Mouse (Mus musculus): ENCODE data around the gene Manf. TPM values are rescaled to one million over a fixed set of nuclear protein-coding genes. Genes with fewer than 3 reads are reported as not detected.

Manf gene
- polyA plus RNA-seq, 1 experiment from 2014 or later: 222 TPM

DNA sequence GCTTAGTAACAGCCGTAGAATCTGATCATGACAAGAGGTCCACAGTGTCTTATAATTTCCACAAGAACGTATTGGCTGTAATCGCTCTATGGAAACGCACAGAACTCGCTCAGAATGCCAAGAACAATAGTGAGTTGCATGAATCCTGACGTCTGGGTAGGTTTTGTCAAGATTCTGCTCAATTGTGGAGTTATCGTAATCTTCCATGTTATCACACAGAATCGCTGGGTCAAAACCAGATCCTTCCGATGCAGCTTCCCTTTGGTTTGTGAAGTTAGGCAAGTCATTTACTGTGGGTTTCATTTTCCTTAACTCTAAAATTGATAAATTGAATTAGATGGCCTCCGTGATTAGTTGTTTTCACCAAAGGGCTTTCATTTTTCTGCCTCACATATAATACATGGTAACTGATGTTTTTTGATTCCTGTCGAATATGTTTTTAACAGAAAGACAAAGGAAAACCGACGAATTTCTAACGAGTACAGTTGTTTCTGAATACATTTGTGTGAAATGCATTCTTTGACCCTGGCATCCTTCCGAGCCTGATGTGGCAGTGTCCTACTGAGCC, 70.6 kb downstream of the Manf start:
- 46% methylated on average over 15 of the region's 15 CpGs for WGBS
- Histone ChIP-seq H3K36me3 (ENCODE audit: poor library complexity, severe bottlenecking) (no peaks in the 10 kb centered on the region), H3K27ac (no peak overlapping the region), H3K4me1 (peaks cover 16% of the 10 kb centered on the region), H3K9ac (peak overlapping the region; percentile 50), H3K9me3 (replicated peaks) (no peaks in the 10 kb centered on the region), H3K27me3 (no peaks in the 10 kb centered on the region), H3K4me2 (peak overlapping the region; percentile 55), H3K4me3 (peak overlapping the region; percentile 87)
- ATAC-seq: no peak

GRCm38 (mm10) chr9:106819201-106819600, 72.6 kb downstream of the Manf start:
- no peak for ATAC-seq
- no peak overlapping the region for H3K9ac ChIP-seq
- no peak overlapping the region for H3K27ac ChIP-seq
- H3K4me1 ChIP-seq: peaks cover 16% of the 10 kb centered on the region
- 94% methylated on average over 1 of the region's 1 CpGs for WGBS
- H3K9me3 ChIP-seq (replicated peaks): no peaks in the 10 kb centered on the region
- H3K27me3 ChIP-seq: no peaks in the 10 kb centered on the region
- no peak overlapping the region for H3K4me2 ChIP-seq
- H3K36me3 ChIP-seq (ENCODE audit: poor library complexity, severe bottlenecking): no peaks in the 10 kb centered on the region
- H3K4me3 ChIP-seq: no peak overlapping the region

- Histone ChIP-seq H3K36me3 (ENCODE audit: poor library complexity, severe bottlenecking) (no peaks in the 10 kb centered on the region), H3K9ac (no peak overlapping the region), H3K27me3 (no peaks in the 10 kb centered on the region), H3K4me3 (no peak overlapping the region), H3K27ac (no peak overlapping the region), H3K4me1 (peaks cover 12% of the 10 kb centered on the region), H3K4me2 (no peak overlapping the region), H3K9me3 (replicated peaks) (no peaks in the 10 kb centered on the region)
- WGBS: 83% methylated on average over 6 of the region's 6 CpGs
- no peak for ATAC-seq
Measured at GRCm38 (mm10) chr9:106818191-106818590, 73.6 kb downstream of the Manf start.

- H3K4me3 ChIP-seq: no peak overlapping the region
- WGBS: 83% methylated on average over 4 of the region's 4 CpGs
- peaks cover 8% of the 10 kb centered on the region for H3K9me3 ChIP-seq (replicated peaks)
- no peaks in the 10 kb centered on the region for H3K27me3 ChIP-seq
- no peak overlapping the region for H3K27ac ChIP-seq
- no peak overlapping the region for H3K9ac ChIP-seq
- no peaks in the 10 kb centered on the region for H3K36me3 ChIP-seq (ENCODE audit: poor library complexity, severe bottlenecking)
- no peak overlapping the region for H3K4me2 ChIP-seq
- ATAC-seq: no peak
- H3K4me1 ChIP-seq: no peaks in the 10 kb centered on the region
Measured at GRCm38 (mm10) chr9:106806503-106806902, 85.3 kb downstream of the Manf start.

- H3K36me3 ChIP-seq (ENCODE audit: poor library complexity, severe bottlenecking): no peaks in the 10 kb centered on the region
- 75% methylated on average over 6 of the region's 6 CpGs for WGBS
Measured at GRCm38 (mm10) chr9:106790831-106791230, 100.9 kb downstream of the Manf start.

GRCm38 (mm10) chr9:106789363-106789762, 102.4 kb downstream of the Manf start:
- ATAC-seq: peak; percentile 20; the same call in 1 of the 2 replicates
- H3K9me3 ChIP-seq (replicated peaks): no peaks in the 10 kb centered on the region
- H3K27me3 ChIP-seq: 0 out of 2 replicates have a peak, but pooled peaks cover 3% of the 10 kb centered on the region
- H3K27ac ChIP-seq: peak overlapping the region; percentile 90; the same call in 1 of the 2 replicates
- WGBS: 15% methylated on average over 10 of the region's 10 CpGs
- H3K4me2 ChIP-seq: peak overlapping the region; percentile 89
- peak overlapping the region; percentile 99 for H3K9ac ChIP-seq
- H3K4me3 ChIP-seq: peak overlapping the region; percentile 97
- no peaks in the 10 kb centered on the region for H3K36me3 ChIP-seq (ENCODE audit: poor library complexity, severe bottlenecking)
- H3K4me1 ChIP-seq: peaks cover 20% of the 10 kb centered on the region

More at GRCm38 (mm10) chr9:106790831-106791230, 100.9 kb downstream of the Manf start:
- Histone ChIP-seq H3K4me1 (peaks cover 20% of the 10 kb centered on the region), H3K4me2 (no peak overlapping the region), H3K27ac (no peak overlapping the region), H3K9me3 (replicated peaks) (no peaks in the 10 kb centered on the region), H3K27me3 (0 out of 2 replicates have a peak, but pooled peaks cover 3% of the 10 kb centered on the region), H3K4me3 (no peak overlapping the region), H3K9ac (no peak overlapping the region)
- ATAC-seq: no peak

DNA sequence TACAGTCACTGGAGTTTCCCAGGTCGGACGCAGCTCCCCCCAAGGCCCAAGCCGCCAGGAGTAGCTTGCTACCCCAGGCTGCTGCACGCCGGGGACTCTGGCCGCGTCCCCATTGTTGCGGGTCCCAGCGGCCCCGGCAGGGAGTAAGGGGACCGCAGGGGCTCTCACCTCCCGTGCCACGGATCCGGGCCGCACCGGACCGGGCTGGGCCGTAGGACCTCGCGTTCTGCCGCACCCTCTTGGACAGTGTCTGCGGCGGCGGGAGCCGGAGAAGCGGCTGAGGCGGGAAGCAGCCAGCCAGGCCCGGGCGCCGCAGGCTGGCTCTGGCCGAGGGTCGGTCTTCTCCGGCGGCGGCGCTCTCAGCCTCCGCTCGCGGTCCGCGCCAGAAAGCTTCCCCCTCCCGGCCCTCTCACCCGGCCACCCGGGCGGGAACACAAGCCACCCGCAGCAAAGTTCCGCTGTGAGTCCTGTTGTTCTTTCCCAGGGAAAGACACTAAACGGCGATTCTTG, 102.9 kb downstream of the Manf start, which contains the start of gene Rad54l2:
TSS of gene Rad54l2 (minus strand) at position 383 of the 510 bp plus-strand sequence.
- Histone ChIP-seq H3K27ac (peak within 1 kb of the TSS; percentile 90), H3K4me3 (peak within 1 kb of the TSS; percentile 97), H3K27me3 (0 out of 2 replicates have a peak, but pooled peaks cover 3% of the 10 kb centered on the region), H3K4me2 (peak within 1 kb of the TSS; percentile 89), H3K9ac (peak within 1 kb of the TSS; percentile 99), H3K4me1 (peaks cover 20% of the 10 kb centered on the region), H3K9me3 (replicated peaks) (no peaks in the 10 kb centered on the region), H3K36me3 (ENCODE audit: poor library complexity, severe bottlenecking) (no peaks in the 10 kb centered on the region)
- ATAC-seq: peak; percentile 95
- under 1% methylated on average over 45 of the region's 49 CpGs for WGBS

Other genes starting within 250 kb of the Manf start
- gene Grm2, start 235.9 kb downstream of the Manf start, polyA plus RNA-seq (2015; fragmentation: Nextera tagmentation; extraction: Ambion mirVana): 4.4 and 5.5 TPM in 2 replicates
- 28.5 and 29.4 TPM in 2 replicates for gene Tex264, start 206.1 kb downstream of the Manf start, polyA plus RNA-seq (2015; fragmentation: Nextera tagmentation; extraction: Ambion mirVana)
- gene Rad54l2, start 102.8 kb downstream of the Manf start, polyA plus RNA-seq (2015; fragmentation: Nextera tagmentation; extraction: Ambion mirVana): 8.8 and 9.0 TPM in 2 replicates
- 20.7 and 26.4 TPM in 2 replicates for gene Dcaf1, start 70.1 kb downstream of the Manf start, polyA plus RNA-seq (2015; fragmentation: Nextera tagmentation; extraction: Ambion mirVana)
- 14.0 and 14.2 TPM in 2 replicates for gene Rbm15b, start 4.6 kb downstream of the Manf start, polyA plus RNA-seq (2015; fragmentation: Nextera tagmentation; extraction: Ambion mirVana)

Measured in forebrain, embryonic 13.5 days (tissue).